Comparison of ENCODE assay signal across 13 mouse cellular contexts in genomic region chr2:24336545-24336944, GRCm38 (mm10). TPM values are rescaled to one million over a fixed set of nuclear protein-coding genes. Genes with fewer than 3 reads are reported as not detected.
DNase-seq lines count a peak whose midpoint lies in the region; ATAC-seq and TF ChIP-seq lines count a peak whose summit lies in the region.
"Had no signal": no experiment of that assay in that cellular context is flagged by ENCODE, and none has a peak within 500 bp of the region (broad histone marks: within the 10 kb centered on the region; RNA-seq: fewer than 3 reads in every experiment).

Gene Il1rn (plus strand): TSS chr2:24336853.

- H3K4me2 ChIP-seq in liver, embryonic 12.5 days = no peak within 1 kb of the TSS
- H3K4me2 ChIP-seq: midbrain, embryonic 11.5 days had no signal

- no peak for TF ChIP-seq POLR2A in liver, adult 2 months (IDR thresholded peaks at IDR 0.05; ENCODE audit: extremely low read depth, insufficient read depth, low read length)

- no peak within 1 kb of the TSS for H3K9ac ChIP-seq in liver, adult 2 months (ENCODE audit: low read depth, low read length)
- no peak within 1 kb of the TSS for H3K9ac ChIP-seq in liver, embryonic 12.5 days

- DNase-seq in liver, adult 2 months (ENCODE audit: extremely low read depth, low read depth, low spot score) = no peak
- DNase-seq in 3T3-L1 (ENCODE audit: low read depth, low spot score) = peak; percentile 70
- peak; percentile 37 for DNase-seq in fibroblast of lung, adult 2 months (ENCODE audit: low read depth)
- DNase-seq in thymus, adult 18-20 months = no peak
- DNase-seq in gastrocnemius, postnatal 14 days = no peak
- DNase-seq: adrenal gland, adult 2 months; kidney, adult 11 months had no signal

- TF ChIP-seq CTCF in liver, adult 2 months (IDR thresholded peaks at IDR 0.05; ENCODE audit: low read depth, low read length) = no peak

- H3K27me3 ChIP-seq in liver, adult 2 months (ENCODE audit: control insufficient read depth, insufficient read depth, low read length) = no peaks in the 10 kb centered on the region
- no peaks in the 10 kb centered on the region for H3K27me3 ChIP-seq in liver, embryonic 12.5 days (replicated peaks)

- no peak within 1 kb of the TSS for H3K4me3 ChIP-seq in liver, adult 2 months (ENCODE audit: insufficient read depth, low read depth, low read length)
- H3K4me3 ChIP-seq in liver, embryonic 12.5 days = no peak within 1 kb of the TSS
- H3K4me3 ChIP-seq: erythroblast, embryonic 14.5 days had no signal

- no peak for ATAC-seq in liver, embryonic 12.5 days
- no peak for ATAC-seq in megakaryocyte, adult 5-6 weeks (ENCODE audit: poor library complexity, severe bottlenecking)

- no peaks in the 10 kb centered on the region for H3K36me3 ChIP-seq in liver, adult 2 months (ENCODE audit: control insufficient read depth, insufficient read depth, low read length)
- no peaks in the 10 kb centered on the region for H3K36me3 ChIP-seq in liver, embryonic 12.5 days

- H3K9me3 ChIP-seq in liver, embryonic 12.5 days (replicated peaks) = no peaks in the 10 kb centered on the region

- peak within 1 kb of the TSS; percentile 47; the same call in 1 of the 2 replicates for H3K27ac ChIP-seq in liver, adult 2 months (replicated peaks; ENCODE audit: insufficient read depth, low read depth, low read length)
- no peak within 1 kb of the TSS for H3K27ac ChIP-seq in liver, embryonic 12.5 days

- H3K4me1 ChIP-seq in liver, adult 2 months (ENCODE audit: control insufficient read depth, insufficient read depth, low read length) = peaks cover 3% of the 10 kb centered on the region
- no peaks in the 10 kb centered on the region for H3K4me1 ChIP-seq in liver, embryonic 12.5 days

- 89% methylated on average over 2 of the region's 2 CpGs for WGBS in liver, adult 2 months
- WGBS in liver, embryonic 12.5 days (ENCODE audit: insufficient replicate concordance) = 85% methylated on average over 2 of the region's 2 CpGs

- intact Hi-C loops in gastrocnemius, postnatal 14 days (cut with DNase I; ENCODE audit: low total_unique reads) = no loop called here

- H3K79me2 ChIP-seq in liver, adult 2 months (ENCODE audit: control insufficient read depth, insufficient read depth, low read length) = no peaks in the 10 kb centered on the region

RNA-seq across cellular contexts. Expression of gene Il1rn, which starts in this region (rescaled TPM):
- total RNA-seq in liver, adult 2 months (2014; rRNA removed) = 10.8 and 13.9 TPM in 2 replicates
- polyA plus RNA-seq in liver, adult 2 months (2012; rRNA removed) = 1.3 and 1.5 TPM in 2 replicates
- 0.54 and 1.0 TPM in 2 replicates for polyA plus RNA-seq in liver, embryonic 12.5 days (2016; fragmentation: Nextera tagmentation; extraction: Ambion mirVana)
- 43.0 and 51.1 TPM in 2 replicates for total RNA-seq in megakaryocyte, adult 5-6 weeks (2015)
- 35.8 and 35.9 TPM in 2 replicates for total RNA-seq in megakaryocyte, adult 5-6 weeks (2017)
- total RNA-seq in gastrocnemius, postnatal 14 days (2021) = not detected
- polyA plus RNA-seq: erythroblast, embryonic 14.5 days; neural tube, embryonic 11.5 days; testis, adult 2 months had no signal

Comparison
In these comparisons a context has a peak if more than half of its experiments do, and no peak if none do; other contexts are left out.
1. RNA of gene Il1rn (total RNA-seq): 35.8 to 51.1 TPM in megakaryocyte, adult 5-6 weeks and 10.8 to 13.9 TPM in liver, adult 2 months; not detected in gastrocnemius, postnatal 14 days; every median in the first group is over 10 times any median in the second.
2. DNase-seq: peak in 3T3-L1 (single experiment) and fibroblast of lung, adult 2 months (single experiment); none in liver, adult 2 months (single experiment), thymus, adult 18-20 months (0 of 2) and gastrocnemius, postnatal 14 days (single experiment).